Mouse (Mus musculus): Measurements from ENCODE around the gene Sema4g. TPM values are rescaled to one million over a fixed set of nuclear protein-coding genes. Genes with fewer than 3 reads are reported as not detected.

The Sema4g gene
- total RNA-seq, 2 experiments from 2014 or later, result 19.7 to 21.6 TPM

DNA sequence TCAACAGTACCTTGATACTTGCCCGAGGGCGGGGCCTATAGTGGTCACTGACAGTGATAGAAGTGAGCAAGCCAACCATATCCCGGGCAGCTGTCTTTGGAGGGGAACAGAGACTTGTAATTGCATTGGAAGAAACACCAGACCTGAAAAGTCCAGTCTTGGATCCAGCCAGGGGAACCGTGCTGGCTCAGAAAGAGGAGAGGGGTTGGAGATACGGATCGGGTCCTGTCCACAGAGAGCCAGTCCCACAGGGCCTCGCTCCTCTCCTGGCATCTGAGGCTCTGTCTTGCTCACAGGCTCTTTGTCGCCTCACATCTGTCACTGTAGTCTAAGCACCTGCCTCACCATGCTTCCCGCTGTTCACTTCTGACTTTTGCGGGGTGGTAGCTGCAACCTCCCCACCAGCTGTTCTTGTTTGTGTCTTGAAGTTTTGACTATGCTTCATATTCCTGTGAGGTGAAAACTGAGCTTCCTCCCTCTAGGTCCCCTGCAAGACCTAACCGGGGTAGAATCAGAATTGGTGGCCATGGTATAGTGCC lies 55.6 kb downstream of the Sema4g start:
- no peak for DNase-seq (ENCODE audit: low spot score in 2 of 2)
- intact Hi-C loops (cut with DNase I), result no loop called here

GRCm38 (mm10) chr19:45045236-45045635 lies 56.3 kb downstream of the Sema4g start:
- intact Hi-C loops (cut with DNase I), result loop anchor here (5.0 kb wide), 1 partner anchor 113 kb away; the partner anchor contains the start of gene Slf2
- DNase-seq (ENCODE audit: low spot score in 2 of 2), result no peak

- DNase-seq (ENCODE audit: low spot score in 2 of 2), result no peak
- intact Hi-C loops (cut with DNase I), result loop anchor here (5.0 kb wide), 1 partner anchor 113 kb away; the partner anchor contains the start of gene Slf2
These were observed 56.8 kb downstream of the Sema4g start, which contains the start of gene Pdzd7 for GRCm38 (mm10) chr19:45045651-45046050. Gene Pdzd7, minus strand, starts transcription at chr19:45045717.

DNA sequence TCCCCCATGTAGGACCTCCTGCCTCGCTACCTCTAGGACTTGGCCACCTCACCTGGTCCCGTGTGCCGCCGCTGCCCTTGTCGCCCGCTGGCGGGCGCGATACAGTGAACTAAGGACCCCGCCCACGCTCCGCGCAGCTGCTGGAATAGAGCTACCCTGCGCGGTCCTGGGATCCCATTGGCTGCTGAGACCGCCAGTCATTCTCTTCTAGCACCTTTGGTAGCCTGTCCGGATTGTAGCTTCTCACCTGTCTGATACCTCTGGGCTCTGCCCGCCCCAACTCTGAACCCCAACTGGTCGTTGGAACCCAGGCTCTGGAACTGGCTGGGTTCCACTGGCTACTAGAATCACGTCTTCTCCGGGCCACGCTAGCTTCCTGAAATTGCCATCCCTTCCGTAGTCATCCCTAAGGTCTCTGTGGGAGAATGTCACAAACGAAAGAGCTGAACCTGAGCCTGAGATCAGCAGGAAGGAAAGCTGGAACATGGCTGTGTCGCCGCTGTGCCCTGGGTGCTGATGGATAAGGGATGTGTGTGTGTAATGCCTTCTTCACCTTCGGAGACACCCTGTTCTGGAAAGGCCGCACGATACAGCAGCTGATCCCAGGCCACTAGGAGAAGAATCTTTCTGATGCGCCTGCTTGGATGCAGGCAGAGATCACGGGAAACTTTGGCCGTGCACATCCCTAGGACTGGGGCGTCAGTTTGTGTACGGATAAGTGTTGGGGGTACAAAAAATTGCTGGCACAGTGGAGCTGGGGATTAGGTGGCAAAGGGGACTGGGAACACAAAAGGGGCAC lies 57.8 kb downstream of the Sema4g start:
- intact Hi-C loops (cut with DNase I), result loop anchor here (5.0 kb wide), 1 partner anchor 114 kb away; the partner anchor contains the start of gene Slf2
- peak; percentile 88 to 89 for DNase-seq (ENCODE audit: low spot score in 2 of 2)

DNA sequence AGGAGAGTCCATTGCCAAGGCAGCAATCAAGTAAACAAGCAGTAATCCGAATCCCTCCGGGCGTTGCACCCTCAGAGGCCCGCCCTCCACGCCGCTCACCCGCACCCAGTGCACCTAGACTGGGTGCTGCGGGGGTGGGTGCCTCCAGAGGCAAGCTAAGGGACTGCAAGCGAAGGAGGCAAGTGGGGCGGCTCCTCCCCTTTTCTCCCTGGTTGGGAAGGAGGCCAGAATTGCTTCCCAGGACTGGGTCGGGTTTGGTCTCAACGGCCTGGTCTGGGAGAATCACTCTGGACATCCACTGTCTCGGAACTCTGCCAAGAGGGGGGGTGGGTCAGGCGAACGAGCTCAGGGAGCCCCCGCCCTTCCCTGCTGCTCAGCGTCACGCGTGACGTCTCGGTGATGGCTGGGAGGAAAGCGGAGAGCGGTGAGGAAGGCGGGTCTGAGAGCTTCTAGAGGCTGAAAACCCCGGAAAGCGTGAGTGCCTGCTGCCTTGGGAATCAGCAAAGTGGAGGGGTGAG lies 58.6 kb downstream of the Sema4g start, which contains the start of gene Sfxn3:
Gene Sfxn3, plus strand, starts transcription at position 87 of the 518 bp plus-strand sequence.
- peak; percentile 92 to 96 for DNase-seq (ENCODE audit: low spot score in 2 of 2)
- intact Hi-C loops (cut with DNase I), result loop anchor here (5.0 kb wide), 1 partner anchor 115 kb away; the partner anchor contains the start of gene Slf2

- DNase-seq (ENCODE audit: low spot score in 2 of 2), result peak; percentile 76 to 98
- intact Hi-C loops (cut with DNase I), result loop anchor here (1.0 to 5.0 kb wide), 2 partner anchors 31 to 116 kb away; partner anchors contain the start of gene Slf2
These were observed 59.2 kb downstream of the Sema4g start for GRCm38 (mm10) chr19:45047935-45048643.

GRCm38 (mm10) chr19:45048644-45049365 lies 59.9 kb downstream of the Sema4g start:
- DNase-seq (ENCODE audit: low spot score in 2 of 2), result no peak
- intact Hi-C loops (cut with DNase I), result loop anchor here (1.0 to 5.0 kb wide), 2 partner anchors 32 to 117 kb away; partner anchors contain the start of gene Slf2

DNA sequence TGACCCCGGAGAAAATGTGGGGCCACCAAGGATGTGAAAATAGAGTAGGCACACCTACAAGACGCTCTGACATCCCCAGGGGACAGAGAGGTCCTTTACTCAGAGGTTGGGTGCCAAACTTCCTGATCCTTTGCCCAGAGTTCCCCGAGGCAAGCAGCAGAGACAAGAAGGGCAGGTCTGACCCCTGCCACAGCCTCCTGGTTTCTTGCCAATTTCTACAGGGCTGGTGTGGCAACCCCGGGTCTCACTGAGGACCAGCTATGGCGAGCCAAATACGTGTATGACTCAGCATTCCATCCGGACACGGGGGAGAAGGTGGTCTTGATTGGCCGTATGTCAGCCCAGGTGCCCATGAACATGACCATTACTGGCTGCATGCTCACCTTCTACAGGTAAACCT lies 60.6 kb downstream of the Sema4g start:
- no peak for DNase-seq (ENCODE audit: low spot score in 2 of 2)
- intact Hi-C loops (cut with DNase I), result loop anchor here (5.0 kb wide), 1 partner anchor 117 kb away; the partner anchor contains the start of gene Slf2

Other genes with a start within 250 kb of the Sema4g start
- under 1 TPM; 0.11 to 0.16 TPM for gene Pax2, start 233.1 kb upstream of the Sema4g start, total RNA-seq (2021)
- 10 to 100 TPM; 35.9 to 38.6 TPM for gene Slf2, start 58.0 kb upstream of the Sema4g start, total RNA-seq (2021)
- gene Twnk, start 16.6 kb downstream of the Sema4g start, total RNA-seq (2021), result 10 to 100 TPM; 14.0 to 15.7 TPM
- gene Mrpl43, start 17.3 kb downstream of the Sema4g start, total RNA-seq (2021), result 10 to 100 TPM; 40.2 to 44.2 TPM
- gene Lzts2, start 25.3 kb downstream of the Sema4g start, total RNA-seq (2021), result 10 to 100 TPM; 30.8 to 32.2 TPM
- gene Pdzd7, start 56.6 kb downstream of the Sema4g start, total RNA-seq (2021), result 1 to 10 TPM; 4.2 to 4.6 TPM
- 100 to 1,000 TPM; 107 to 129 TPM for gene Sfxn3, start 58.4 kb downstream of the Sema4g start, total RNA-seq (2021)
- gene Kazald1, start 86.1 kb downstream of the Sema4g start, total RNA-seq (2021), result 1 to 10 TPM; 1.9 to 2.2 TPM
- not detected for gene Tlx1, start 161.6 kb downstream of the Sema4g start, total RNA-seq (2021)
- not detected for gene Lbx1, start 246.7 kb downstream of the Sema4g start, total RNA-seq (2021)

Data from left cerebral cortex, postnatal 25 days (tissue).